Mouse (Mus musculus) neural tube, embryonic 11.5 days (tissue): Measurements from ENCODE around the gene Ankrd10. TPM values are rescaled to one million over a fixed set of nuclear protein-coding genes. Genes with fewer than 3 reads are reported as not detected.
A peak's percentile ranks its signal among the peaks of the same experiment; 100 is the strongest.

ENCODE experiments used
- ATAC-seq: fragments of 200-750 bp; cut with Nextera tagmentation; 2 replicates; pipeline ENCODE4 v1.8.0; 2017; ENCODE audit warnings: moderate number of reproducible peaks, mild to moderate bottlenecking, moderate TSS enrichment, moderate library complexity; ENCODE audit not compliant: insufficient read depth, low FRiP score, low TSS enrichment
- DNase-seq: peaks from one replicate; pipeline ENCODE4 v3.0.0-alpha.2; 2015; ENCODE audit warnings: low spot score
- H3K27ac ChIP-seq: fragments of 300-500 bp; sonication (generic); 2 replicates; pipeline ENCODE4 v1.5.1; 2014; ENCODE audit warnings: low read depth, mild to moderate bottlenecking, low read length
- H3K27me3 ChIP-seq: fragments of 300-500 bp; sonication (generic); 2 replicates; pipeline ENCODE4 v1.6.1; 2014; ENCODE audit warnings: mild to moderate bottlenecking, low read length, mixed read lengths; ENCODE audit not compliant: control insufficient read depth, insufficient read depth
- H3K36me3 ChIP-seq: fragments of 300-500 bp; sonication (generic); 2 replicates; pipeline ENCODE4 v1.6.1; 2014; ENCODE audit warnings: mild to moderate bottlenecking, low read length, moderate library complexity, mixed read lengths; ENCODE audit not compliant: control insufficient read depth, insufficient read depth
- H3K4me1 ChIP-seq: fragments of 300-500 bp; sonication (generic); 2 replicates; pipeline ENCODE4 v1.6.1; 2014; ENCODE audit warnings: low read length, mixed read lengths; ENCODE audit not compliant: control insufficient read depth, insufficient read depth
- H3K4me2 ChIP-seq: fragments of 300-500 bp; sonication (generic); 2 replicates; pipeline ENCODE4 v1.6.1; 2014; ENCODE audit warnings: low read depth, mild to moderate bottlenecking, moderate library complexity
- H3K4me3 ChIP-seq: fragments of 300-500 bp; sonication (generic); 2 replicates; pipeline ENCODE4 v1.5.1; 2014; ENCODE audit warnings: low read depth, low read length
- H3K9ac ChIP-seq: fragments of 300-500 bp; sonication (generic); 2 replicates; pipeline ENCODE4 v1.6.1; 2014; ENCODE audit warnings: mild to moderate bottlenecking, low read length
- H3K9me3 ChIP-seq: fragments of 300-500 bp; sonication (generic); 2 replicates; pipeline ENCODE4 v1.6.1; 2016; ENCODE audit warnings: low read length; ENCODE audit not compliant: control insufficient read depth
- WGBS: fragments of 180-500 bp; shearing (Covaris S2); extraction: QIAGEN DNeasy Blood & Tissue Kit; methylation state at CpG from one replicate; pipeline ENCODE4 v1.1.7; 2014; 5-methylcytosine and 5-hydroxymethylcytosine counted together
- polyA plus RNA-seq: library from polyadenylated mRNA; unstranded; fragments of >200 nt; fragmentation: Nextera tagmentation; extraction: Ambion mirVana; gene quantifications from 2 replicates; pipeline ENCODE4 v1.2.1, GENCODE M21; 2014

Gene Ankrd10
- polyA plus RNA-seq, 1 experiment from 2014 or later = 109 TPM

GRCm38 (mm10) chr8:11636324-11637057 lies 934 bp upstream of the Ankrd10 start:
- H3K4me3 ChIP-seq = peak overlapping the region; percentile 95
- peak overlapping the region; percentile 80 for H3K4me2 ChIP-seq
- 4% methylated on average over 30 of the region's 30 CpGs for WGBS
- H3K27me3 ChIP-seq = no peaks in the 10 kb centered on the region
- ATAC-seq = peak; percentile 39
- H3K4me1 ChIP-seq = peaks cover 16% of the 10 kb centered on the region; the same call in 1 of the 2 replicates
- H3K9ac ChIP-seq = peak overlapping the region; percentile 52
- peaks cover 2% of the 10 kb centered on the region; the same call in 1 of the 2 replicates for H3K36me3 ChIP-seq
- DNase-seq = peak; percentile 71
- H3K9me3 ChIP-seq = no peaks in the 10 kb centered on the region
- H3K27ac ChIP-seq = peak overlapping the region; percentile 98; the same call in 1 of the 2 replicates

GRCm38 (mm10) chr8:11635012-11635577 lies 462 bp downstream of the Ankrd10 start:
- DNase-seq = peak; percentile 97
- Histone ChIP-seq H3K4me1 (peaks cover 16% of the 10 kb centered on the region; the same call in 1 of the 2 replicates), H3K4me2 (peak overlapping the region; percentile 80), H3K9ac (peak overlapping the region; percentile 99), H3K9me3 (no peaks in the 10 kb centered on the region), H3K27me3 (no peaks in the 10 kb centered on the region), H3K4me3 (peak overlapping the region; percentile 95), H3K27ac (peak overlapping the region; percentile 98), H3K36me3 (peaks cover 10% of the 10 kb centered on the region; the same call in 1 of the 2 replicates)
- under 1% methylated on average over 69 of the region's 70 CpGs for WGBS
- ATAC-seq = peak; percentile 81

GRCm38 (mm10) chr8:11634331-11635011 lies 1.1 kb downstream of the Ankrd10 start:
- Histone ChIP-seq H3K9me3 (no peaks in the 10 kb centered on the region), H3K4me3 (peak overlapping the region; percentile 95), H3K27ac (no peak overlapping the region), H3K9ac (peak overlapping the region; percentile 73), H3K4me2 (peak overlapping the region; percentile 80), H3K4me1 (peaks cover 16% of the 10 kb centered on the region; the same call in 1 of the 2 replicates), H3K36me3 (peaks cover 10% of the 10 kb centered on the region; the same call in 1 of the 2 replicates), H3K27me3 (no peaks in the 10 kb centered on the region)
- under 1% methylated on average over 39 of the region's 39 CpGs for WGBS
- ATAC-seq (peak; percentile 31), DNase-seq (no peak)

- 76% methylated on average over 7 of the region's 7 CpGs for WGBS
- no peaks in the 10 kb centered on the region for H3K9me3 ChIP-seq
- no peak overlapping the region for H3K27ac ChIP-seq
- ATAC-seq (no peak), DNase-seq (no peak)
- peak overlapping the region; percentile 73 for H3K9ac ChIP-seq
- peaks cover 12% of the 10 kb centered on the region; the same call in 1 of the 2 replicates for H3K36me3 ChIP-seq
- no peaks in the 10 kb centered on the region for H3K27me3 ChIP-seq
- peak overlapping the region; percentile 80 for H3K4me2 ChIP-seq
- peaks cover 16% of the 10 kb centered on the region; the same call in 1 of the 2 replicates for H3K4me1 ChIP-seq
- peak overlapping the region; percentile 95 for H3K4me3 ChIP-seq
Observed at GRCm38 (mm10) chr8:11633414-11633813, 2.1 kb downstream of the Ankrd10 start.

- 70% methylated on average over 2 of the region's 2 CpGs for WGBS
- Histone ChIP-seq H3K36me3 (peaks cover 18% of the 10 kb centered on the region; the same call in 1 of the 2 replicates), H3K27me3 (no peaks in the 10 kb centered on the region), H3K27ac (no peak overlapping the region), H3K9me3 (no peaks in the 10 kb centered on the region), H3K9ac (no peak overlapping the region), H3K4me3 (no peak overlapping the region), H3K4me2 (no peak overlapping the region), H3K4me1 (peaks cover 16% of the 10 kb centered on the region; the same call in 1 of the 2 replicates)
- no peak for ATAC-seq
- DNase-seq = no peak
Observed at GRCm38 (mm10) chr8:11632406-11632805, 3.2 kb downstream of the Ankrd10 start.

GRCm38 (mm10) chr8:11629206-11629605 lies 6.4 kb downstream of the Ankrd10 start:
- peaks cover 10% of the 10 kb centered on the region; the same call in 1 of the 2 replicates for H3K4me1 ChIP-seq
- no peak overlapping the region for H3K27ac ChIP-seq
- H3K9ac ChIP-seq = no peak overlapping the region
- H3K36me3 ChIP-seq = peaks cover 23% of the 10 kb centered on the region
- no peak overlapping the region for H3K4me3 ChIP-seq
- no peak for DNase-seq
- H3K27me3 ChIP-seq = no peaks in the 10 kb centered on the region
- 65% methylated on average over 5 of the region's 5 CpGs for WGBS
- no peak for ATAC-seq
- no peaks in the 10 kb centered on the region for H3K9me3 ChIP-seq
- H3K4me2 ChIP-seq = no peak overlapping the region

GRCm38 (mm10) chr8:11628506-11629132 lies 6.9 kb downstream of the Ankrd10 start:
- peaks cover 23% of the 10 kb centered on the region for H3K36me3 ChIP-seq
- no peak overlapping the region for H3K27ac ChIP-seq
- no peak overlapping the region for H3K9ac ChIP-seq
- peaks cover 4% of the 10 kb centered on the region; the same call in 1 of the 2 replicates for H3K4me1 ChIP-seq
- no peak overlapping the region for H3K4me3 ChIP-seq
- no peaks in the 10 kb centered on the region for H3K9me3 ChIP-seq
- no peak overlapping the region for H3K4me2 ChIP-seq
- DNase-seq (no peak), ATAC-seq (no peak)
- 86% methylated on average over 7 of the region's 7 CpGs for WGBS
- no peaks in the 10 kb centered on the region for H3K27me3 ChIP-seq

- H3K27me3 ChIP-seq = no peaks in the 10 kb centered on the region
- no peaks in the 10 kb centered on the region for H3K9me3 ChIP-seq
- no peak overlapping the region for H3K4me2 ChIP-seq
- DNase-seq (no peak), ATAC-seq (no peak)
- H3K9ac ChIP-seq = no peak overlapping the region
- H3K4me3 ChIP-seq = no peak overlapping the region
- H3K4me1 ChIP-seq = no peaks in the 10 kb centered on the region
- no peak overlapping the region for H3K27ac ChIP-seq
- H3K36me3 ChIP-seq = peaks cover 23% of the 10 kb centered on the region
- WGBS = 88% methylated on average over 9 of the region's 9 CpGs
Observed at GRCm38 (mm10) chr8:11627717-11628116, 7.8 kb downstream of the Ankrd10 start.
